Mouse (Mus musculus) heart, postnatal 25 days (tissue): ENCODE data around the gene Il13ra2. TPM values are rescaled to one million over a fixed set of nuclear protein-coding genes. Genes with fewer than 3 reads are reported as not detected.
"Not testable (repeated sequence)": the region's sequence is repeated elsewhere in the genome, so short reads cannot be mapped to it uniquely, and the experiment has no call there.

Source experiments
- DNase-seq: peaks from one replicate; pipeline ENCODE4 v3.0.0; 2022; ENCODE audit warnings: low spot score
- intact Hi-C: fragments of 180-260 bp; cut with DNase I; formaldehyde crosslinking; loops from one replicate; pipeline ENCODE4 v1.15.1; 2025
- total RNA-seq, 2 experiments: library from RNA; stranded (reverse); gene quantifications; 2 replicates each; pipeline ENCODE4 v1.2.3; 2021

Gene Il13ra2
- not detected for total RNA-seq

DNA sequence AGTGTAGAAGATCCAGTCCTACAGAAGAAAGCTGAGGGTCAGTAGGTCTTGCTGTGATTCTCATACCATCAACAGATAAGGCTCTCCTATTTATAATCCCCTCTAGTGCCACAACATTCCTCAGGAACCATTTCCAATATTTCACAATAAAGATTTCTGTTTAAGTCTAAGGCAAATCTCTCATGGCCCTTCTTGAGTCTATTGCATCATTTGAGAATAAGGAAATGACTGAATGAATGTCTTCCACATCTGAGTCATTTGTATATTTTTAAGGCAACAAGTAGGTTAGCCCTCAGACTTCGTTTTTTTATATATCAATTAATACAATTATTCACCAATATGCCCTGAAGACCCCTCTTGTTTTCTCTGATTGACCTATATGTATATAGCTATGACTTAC lies at the start of gene Il13ra2:
Gene Il13ra2 (minus strand): TSS at position 64 of the 400 bp plus-strand sequence.
- no peak for DNase-seq
- intact Hi-C loops = no loop called here

DNA sequence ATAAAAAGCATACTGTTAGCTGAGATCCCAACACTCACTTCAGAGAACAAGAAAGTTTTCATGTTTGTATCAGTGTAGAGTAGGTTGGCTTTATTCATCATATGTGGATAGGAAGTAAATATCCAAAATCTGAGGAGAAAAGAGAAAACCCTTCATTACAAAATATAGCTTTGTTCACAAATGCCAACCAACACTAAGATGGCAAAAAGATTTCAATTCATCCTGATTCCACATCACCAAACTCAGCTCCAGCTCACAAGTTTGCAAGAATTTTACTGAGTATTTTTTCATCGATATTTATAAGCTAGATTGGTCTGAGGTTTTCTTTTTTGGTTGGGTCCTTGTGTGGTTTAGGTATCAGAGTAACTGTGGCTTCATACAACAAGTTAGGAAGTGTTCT lies 24.6 kb upstream of the Il13ra2 start, which contains the start of gene Vmn1r239-ps:
Gene Vmn1r239-ps (minus strand): TSS at position 101 of the 400 bp plus-strand sequence.
- intact Hi-C loops, DNase-seq: not testable (repeated sequence)

DNA sequence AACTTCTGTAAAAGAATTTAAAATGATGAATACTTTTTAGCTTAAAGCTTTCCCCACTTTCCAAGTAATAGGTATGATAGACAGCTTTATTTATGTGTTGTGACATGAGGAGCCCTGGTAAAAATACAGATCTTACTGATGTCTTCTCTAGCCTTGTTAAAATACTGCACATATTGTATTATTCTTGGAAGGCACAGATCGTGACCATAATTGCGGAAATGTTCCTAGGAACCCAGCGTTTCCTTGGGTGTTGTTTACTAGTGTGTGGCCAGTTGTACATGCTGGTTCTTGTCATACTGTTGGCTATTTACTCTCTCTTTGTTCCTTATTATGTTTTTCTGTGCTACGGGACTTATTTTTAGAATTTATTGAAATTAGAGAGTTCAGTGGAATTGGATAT lies 14.4 kb upstream of the Il13ra2 start:
- intact Hi-C loops = no loop called here
- DNase-seq = no peak

DNA sequence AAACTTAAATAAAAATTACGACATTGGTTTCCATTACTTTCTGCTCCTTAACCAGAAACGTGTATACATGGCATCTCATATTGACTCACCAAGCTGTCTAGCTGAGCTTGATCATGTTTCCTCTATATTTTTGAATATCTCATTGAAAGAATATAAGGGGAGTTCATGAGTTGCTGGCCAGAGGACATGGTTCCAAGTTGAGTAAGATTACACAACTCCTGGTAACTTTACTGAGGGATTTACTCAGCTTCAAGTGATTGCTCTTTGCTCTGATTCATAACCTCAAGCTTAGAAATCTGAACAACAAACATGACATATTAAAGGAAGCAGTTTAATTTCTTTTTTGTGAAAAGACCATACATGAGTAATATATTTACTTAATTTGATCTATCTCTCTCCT lies 6.4 kb upstream of the Il13ra2 start:
- DNase-seq = no peak
- intact Hi-C loops = no loop called here

DNA sequence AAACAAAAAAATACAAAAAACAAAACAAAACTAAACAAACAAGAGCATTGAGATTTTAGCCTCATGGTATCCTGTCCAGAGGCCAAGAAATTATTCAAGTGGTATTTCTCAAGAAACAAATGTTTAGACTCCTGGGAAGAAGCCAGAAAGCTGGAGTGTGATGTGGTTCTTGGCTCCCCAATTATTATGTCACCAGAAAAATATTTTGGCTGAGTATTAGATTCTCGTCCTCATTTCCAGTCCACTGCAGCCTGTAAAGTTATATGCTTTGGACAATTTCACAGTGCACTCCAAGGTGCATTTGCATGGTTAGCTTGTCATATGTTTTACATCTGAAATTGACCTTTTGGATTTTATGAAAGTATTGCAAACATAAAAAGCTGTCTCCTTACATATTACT lies 761 bp upstream of the Il13ra2 start:
- no peak for DNase-seq
- intact Hi-C loops = no loop called here

DNA sequence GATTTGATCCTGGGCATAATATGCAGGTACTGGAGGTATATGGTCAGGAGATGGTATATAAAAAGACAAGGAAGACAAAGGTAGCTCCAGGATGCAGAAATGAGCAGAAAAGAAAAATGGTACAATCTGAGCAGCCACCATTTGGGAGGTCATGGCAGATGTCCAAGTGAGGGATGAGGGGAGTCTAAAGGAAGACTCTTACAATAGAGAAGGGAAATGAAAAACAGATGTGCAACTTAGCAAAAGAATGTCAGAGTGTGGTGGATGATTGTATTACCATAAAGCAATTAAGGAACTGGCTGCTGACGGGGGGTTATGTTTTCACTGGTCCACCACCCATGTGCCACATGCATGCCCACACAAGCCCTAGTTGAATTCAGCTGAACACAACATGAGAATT lies 35.5 kb downstream of the Il13ra2 start:
- intact Hi-C loops = no loop called here
- no peak for DNase-seq

DNA sequence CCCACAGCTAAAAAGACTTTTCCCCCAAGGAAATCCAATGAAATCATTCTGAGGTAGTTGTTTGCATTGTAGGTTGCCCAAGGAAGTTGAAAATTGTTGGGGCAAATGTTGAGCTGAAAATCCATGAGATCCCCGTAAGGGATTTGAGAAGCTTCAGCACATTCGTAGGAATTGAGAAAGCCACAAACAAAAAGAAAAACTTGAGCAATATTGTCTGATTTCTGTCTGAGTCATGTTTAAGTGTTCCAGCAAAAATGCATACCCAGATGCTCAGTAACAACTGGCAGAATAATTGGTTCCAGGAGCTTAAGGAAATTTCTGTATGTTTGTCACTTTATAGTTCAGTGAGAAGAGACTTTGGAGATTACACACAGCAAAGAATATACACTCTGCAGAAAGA lies 79.8 kb downstream of the Il13ra2 start:
- intact Hi-C loops = no loop called here
- DNase-seq = no peak

Other genes starting within 250 kb of the Il13ra2 start
- not detected for gene Vmn1r239-ps, start 24.5 kb upstream of the Il13ra2 start, total RNA-seq
- 1 to 10 TPM; 1.7 to 2.2 TPM for gene Lrch2, start 124.9 kb upstream of the Il13ra2 start, total RNA-seq